Mouse (Mus musculus) cerebellum, adult (tissue): ENCODE measurements at regions not wholly inside any gene's neighbourhood (a gene's known extent, or its start where the extent isn't known, plus 50 kb on each side); places are given as distances from the start of the nearest gene placed in this dataset.
"Not testable (repeated sequence)": the region's sequence is repeated elsewhere in the genome, so short reads cannot be mapped to it uniquely, and the experiment has no call there.

ENCODE experiments used
- ATAC-seq: cut with Nextera tagmentation; 2 replicates; pipeline ENCODE4 v1.9.2; 2017; ENCODE audit warnings: mild to moderate bottlenecking, moderate library complexity, mixed read lengths; ENCODE audit not compliant: insufficient number of reproducible peaks, low FRiP score, low TSS enrichment

- no peak for ATAC-seq
Observed at GRCm38 (mm10) chr5:64681161-64681560, 122.0 kb upstream of the Klf3 start.

GRCm38 (mm10) chr5:64682326-64682845 lies 120.8 kb upstream of the Klf3 start:
- ATAC-seq = no peak

GRCm38 (mm10) chr5:64683419-64683818 lies 119.8 kb upstream of the Klf3 start:
- no peak for ATAC-seq

DNA sequence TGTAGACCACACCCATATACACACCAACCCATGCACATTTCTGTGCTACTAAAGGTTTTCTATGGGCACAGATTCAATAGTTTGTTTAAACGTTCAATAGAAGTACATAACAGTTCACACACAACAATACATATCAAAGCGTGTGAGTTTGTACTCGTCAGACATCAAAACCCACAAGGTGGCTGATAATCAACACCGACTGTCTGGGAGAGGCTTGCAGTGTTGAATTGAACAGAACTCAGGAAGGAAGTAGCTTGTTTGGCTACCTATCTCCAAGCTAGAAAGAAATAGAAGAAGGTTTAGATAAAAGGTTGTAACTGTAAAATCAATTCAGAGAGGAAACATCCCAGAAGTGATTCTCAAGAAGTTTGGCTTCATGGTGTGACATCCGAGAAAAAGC lies 118.9 kb upstream of the Klf3 start:
- no peak for ATAC-seq

GRCm38 (mm10) chr5:64690148-64690547 lies 113.0 kb upstream of the Klf3 start:
- no peak for ATAC-seq

- ATAC-seq = no peak
Observed at GRCm38 (mm10) chr5:64691406-64692100, 111.6 kb upstream of the Klf3 start.

DNA sequence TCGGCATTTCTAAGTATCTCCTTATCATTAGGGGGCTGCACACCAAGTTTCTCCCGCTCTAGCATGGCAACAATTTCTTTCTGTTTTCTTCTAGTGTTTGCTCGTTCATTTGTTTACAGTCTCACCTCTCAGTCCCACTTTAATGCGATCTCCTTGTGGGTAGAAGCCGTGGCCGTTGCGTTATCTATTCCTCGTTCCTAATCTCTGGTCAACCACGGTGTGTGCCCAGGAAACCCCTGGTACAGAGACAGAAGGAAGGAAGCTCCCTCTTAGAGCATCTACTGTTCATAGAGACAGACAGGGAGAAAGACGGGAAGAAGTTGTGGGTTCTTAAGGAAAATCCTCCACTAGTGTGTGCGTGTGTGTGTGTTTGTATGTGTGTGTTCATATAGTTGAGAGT lies 110.9 kb upstream of the Klf3 start:
- no peak for ATAC-seq

GRCm38 (mm10) chr5:64693616-64694015 lies 109.6 kb upstream of the Klf3 start:
- no peak for ATAC-seq

DNA sequence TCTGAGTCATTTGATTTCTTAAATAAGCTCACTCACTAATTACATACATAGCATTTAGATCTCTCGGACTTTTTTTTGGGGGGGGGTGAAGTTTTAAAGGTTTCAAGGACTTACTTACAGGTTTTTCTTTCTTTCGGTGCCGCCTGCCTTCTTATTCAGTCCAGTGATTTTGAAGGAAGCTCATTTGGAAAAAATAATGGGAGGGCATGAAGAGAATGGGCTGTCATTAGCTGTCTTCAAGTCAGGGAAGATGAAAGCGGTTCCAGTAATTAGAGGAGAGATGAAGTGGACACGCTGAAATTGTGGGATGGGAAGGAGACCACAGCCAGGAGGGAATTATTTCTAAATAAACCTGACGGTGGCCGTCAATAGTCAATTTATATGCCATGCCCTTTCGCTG lies 108.6 kb upstream of the Klf3 start:
- ATAC-seq = no peak

DNA sequence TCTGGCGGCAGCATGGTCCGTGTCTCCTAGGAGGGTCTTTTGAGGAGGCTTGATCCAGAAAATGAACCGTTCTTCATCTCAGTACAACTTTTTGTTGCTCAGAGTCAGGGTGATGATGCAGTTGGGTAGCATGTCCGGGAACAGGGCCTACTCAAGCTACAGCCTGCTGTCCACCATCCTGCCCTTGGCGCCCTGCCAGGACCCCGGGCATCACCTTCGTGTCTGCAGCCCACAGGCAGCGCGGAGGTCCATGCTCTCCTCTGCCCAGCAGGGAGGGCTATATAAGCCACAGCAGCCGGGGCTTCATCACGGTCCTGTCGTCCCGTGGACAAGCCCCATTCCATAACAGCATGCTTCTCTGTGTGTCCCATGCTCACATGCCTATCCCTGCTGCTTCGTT lies 107.1 kb upstream of the Klf3 start:
- no peak for ATAC-seq

DNA sequence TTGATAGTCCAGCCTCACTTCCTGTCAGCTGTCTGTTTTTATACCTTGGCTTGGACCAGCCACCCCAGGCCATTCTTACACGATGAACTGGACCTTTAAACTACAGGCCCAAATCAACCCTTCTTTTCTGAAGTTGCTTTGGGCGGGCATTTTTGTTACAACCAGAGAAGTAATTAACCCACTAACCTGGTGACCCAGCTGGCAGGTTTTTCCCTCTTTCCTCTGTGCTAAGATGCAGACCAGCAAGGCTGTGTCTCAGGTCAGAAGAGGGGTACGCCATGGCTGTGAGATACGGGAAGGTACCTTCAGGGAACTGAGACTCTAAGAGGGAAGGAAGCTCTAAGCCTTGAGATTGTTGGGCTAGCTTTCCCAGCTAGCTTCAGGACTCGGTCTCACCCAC lies 105.7 kb upstream of the Klf3 start:
- no peak for ATAC-seq

GRCm38 (mm10) chr5:64698458-64699116 lies 104.6 kb upstream of the Klf3 start:
- ATAC-seq = no peak

GRCm38 (mm10) chr5:64700030-64700429 lies 103.2 kb upstream of the Klf3 start:
- no peak for ATAC-seq

GRCm38 (mm10) chr5:64701219-64701779 lies 101.9 kb upstream of the Klf3 start:
- ATAC-seq = no peak

- peak; percentile 38; the same call in 1 of the 2 replicates for ATAC-seq
Observed at GRCm38 (mm10) chr5:64701780-64702231, 101.4 kb upstream of the Klf3 start.

DNA sequence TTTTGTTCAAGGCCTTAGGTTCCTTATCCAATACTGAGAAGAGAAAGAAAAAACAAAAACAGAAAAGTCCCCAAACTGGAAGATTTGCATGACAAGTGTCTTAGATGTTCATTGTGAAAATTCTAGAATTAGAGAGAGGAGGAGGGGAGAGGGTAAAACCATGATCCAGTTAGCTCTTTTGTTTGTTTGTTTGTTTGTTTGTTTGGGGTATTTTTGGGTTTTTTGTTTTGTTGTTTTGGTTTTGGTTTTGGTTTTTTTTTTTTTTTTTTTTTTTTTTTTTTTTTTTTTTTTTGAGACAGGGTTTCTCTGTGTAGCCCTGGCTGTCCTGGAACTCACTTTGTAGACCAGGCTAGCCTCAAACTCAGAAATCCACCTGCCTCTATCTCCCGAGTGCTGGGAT lies 100.8 kb upstream of the Klf3 start:
- not testable (repeated sequence) for ATAC-seq

DNA sequence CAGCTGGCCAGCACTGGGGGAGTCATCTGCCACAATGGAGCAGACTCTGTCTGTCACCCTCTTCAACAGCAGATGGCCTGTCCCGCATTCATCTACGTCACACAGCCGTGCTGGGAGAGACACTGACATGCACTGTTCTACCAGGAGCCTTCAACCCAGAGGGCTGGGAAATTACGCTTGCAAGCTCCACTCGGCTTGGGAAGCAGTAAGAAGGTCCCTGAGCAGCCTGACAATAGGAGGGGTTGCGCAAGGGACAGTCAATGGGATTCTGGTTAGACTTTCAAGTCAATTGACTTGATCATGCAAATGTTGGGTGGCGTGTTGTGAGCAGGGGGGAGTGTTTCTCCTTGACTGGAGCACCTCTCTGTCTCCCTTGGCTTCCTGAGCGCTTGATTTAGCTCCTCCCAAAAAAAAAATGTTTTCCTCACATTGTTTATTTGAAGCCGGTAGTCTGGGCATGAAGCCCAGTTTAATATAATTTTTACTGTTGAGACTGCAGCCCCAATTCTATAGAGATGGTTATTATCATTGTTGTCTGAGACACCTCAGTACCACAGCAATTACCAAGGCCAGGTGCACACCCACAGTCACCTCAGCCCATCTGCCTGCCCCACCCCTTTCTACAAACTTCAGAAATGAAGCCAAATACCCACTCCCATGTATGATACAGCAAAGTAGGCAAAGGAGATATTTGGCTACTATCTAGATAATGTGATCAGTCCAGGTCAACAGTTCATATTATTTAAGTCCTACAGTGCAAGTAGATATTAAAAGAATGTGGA lies 99.9 kb upstream of the Klf3 start:
- peak; percentile 87 for ATAC-seq

GRCm38 (mm10) chr5:64704144-64704543 lies 99.0 kb upstream of the Klf3 start:
- ATAC-seq = no peak

GRCm38 (mm10) chr5:64706586-64706985 lies 96.6 kb upstream of the Klf3 start:
- no peak for ATAC-seq

GRCm38 (mm10) chr5:64709146-64709545 lies 94.0 kb upstream of the Klf3 start:
- no peak for ATAC-seq

DNA sequence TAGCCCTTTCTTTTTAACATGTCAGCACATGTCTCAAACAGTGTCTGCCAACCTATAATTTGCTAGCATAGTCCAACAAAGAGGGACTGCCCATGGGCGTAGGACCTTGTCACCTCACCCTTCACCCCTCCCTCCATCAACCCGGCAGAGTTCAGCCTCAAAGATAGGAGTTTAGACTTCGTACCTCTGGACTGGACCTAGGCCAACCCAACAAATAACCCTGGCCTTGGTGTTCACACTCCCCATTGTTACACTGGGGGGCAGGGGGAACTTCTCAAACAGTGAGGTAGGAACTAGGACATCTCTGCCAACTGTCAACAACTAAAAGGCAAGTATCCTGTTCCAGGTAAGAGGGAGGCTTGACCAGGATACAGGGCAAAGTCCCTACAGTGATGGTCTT lies 93.0 kb upstream of the Klf3 start:
- ATAC-seq = no peak
